Mouse (Mus musculus) ES-Bruce4 (cell line): ENCODE results near the gene Lck.

ENCODE experiments used
- CTCF ChIP-seq: IDR thresholded peaks from one replicate; pipeline ENCODE4 v1.8.1; 2011; ENCODE audit warnings: low read depth, low read length
- EP300 ChIP-seq: IDR thresholded peaks from 2 replicates; pipeline ENCODE4 v1.6.1; 2011; ENCODE audit warnings: low read depth, low read length; ENCODE audit not compliant: insufficient read depth
- POLR2A ChIP-seq: IDR thresholded peaks from one replicate; pipeline ENCODE4 v1.8.1; 2011; ENCODE audit warnings: low read length; ENCODE audit not compliant: insufficient read depth

DNA sequence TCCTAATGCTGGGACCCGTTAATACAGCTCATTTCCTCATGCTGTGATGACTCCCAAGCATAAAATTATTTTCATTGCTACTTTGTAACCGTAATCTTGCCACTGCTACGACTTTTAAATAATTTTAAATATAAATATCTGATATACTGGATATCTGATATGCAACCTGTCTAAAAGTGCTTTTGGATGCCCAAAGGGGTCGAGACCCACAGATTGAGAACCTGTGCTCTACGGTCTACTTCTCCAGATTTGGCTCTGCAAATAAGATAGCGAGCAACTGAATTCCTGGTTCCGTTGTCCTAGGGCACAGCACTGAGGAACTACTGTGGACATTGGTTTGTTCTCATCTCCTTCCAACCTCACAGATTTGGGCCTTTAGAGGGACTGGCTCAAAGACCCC is 4.2 kb upstream of the Lck start:
- TF ChIP-seq CTCF (no peak), EP300 (no peak), POLR2A (no peak)
